Mouse (Mus musculus) NIH3T3 (cell line): ENCODE measurements at regions not wholly inside any gene's neighbourhood (a gene's known extent, or its start where the extent isn't known, plus 50 kb on each side); places are given as distances from the start of the nearest gene placed in this dataset.

Experiments used
- DNase-seq: peaks from one replicate; pipeline ENCODE4 v3.0.0-alpha.2; 2012; ENCODE audit warnings: low read depth

DNA sequence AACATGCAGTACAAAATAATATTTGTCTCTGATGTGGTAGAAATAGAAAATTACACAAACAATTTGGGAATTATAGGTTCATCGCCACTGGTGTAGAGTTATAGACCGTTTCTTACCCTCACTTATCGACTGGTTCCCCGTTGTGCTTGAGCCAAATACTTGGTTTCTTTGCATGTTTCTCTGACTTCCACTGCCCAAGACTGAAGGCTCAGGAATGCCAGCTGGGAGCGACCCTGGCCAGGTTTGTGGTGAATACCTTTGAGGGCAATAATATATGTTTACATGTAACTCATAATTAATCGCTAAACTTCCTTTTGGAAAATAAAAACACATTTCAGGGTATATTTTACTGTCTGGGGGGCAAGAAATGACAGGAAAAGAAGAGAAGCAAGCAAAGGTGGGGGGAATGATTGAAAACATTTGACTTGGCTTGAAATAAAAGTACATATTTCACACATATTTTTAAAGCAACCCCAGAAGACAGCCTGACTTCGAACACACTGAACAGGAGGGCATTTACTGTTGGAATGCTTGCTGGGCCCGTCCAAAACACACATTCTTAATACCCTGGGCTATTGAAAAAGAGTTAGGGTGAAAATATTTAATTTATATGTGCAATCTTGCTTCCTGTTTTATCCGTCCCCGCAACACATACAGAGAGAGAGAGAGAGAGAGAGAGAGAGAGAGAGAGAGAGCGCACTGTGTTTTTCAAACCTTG lies 75.3 kb upstream of the Ccn2 start:
- no peak for DNase-seq

DNA sequence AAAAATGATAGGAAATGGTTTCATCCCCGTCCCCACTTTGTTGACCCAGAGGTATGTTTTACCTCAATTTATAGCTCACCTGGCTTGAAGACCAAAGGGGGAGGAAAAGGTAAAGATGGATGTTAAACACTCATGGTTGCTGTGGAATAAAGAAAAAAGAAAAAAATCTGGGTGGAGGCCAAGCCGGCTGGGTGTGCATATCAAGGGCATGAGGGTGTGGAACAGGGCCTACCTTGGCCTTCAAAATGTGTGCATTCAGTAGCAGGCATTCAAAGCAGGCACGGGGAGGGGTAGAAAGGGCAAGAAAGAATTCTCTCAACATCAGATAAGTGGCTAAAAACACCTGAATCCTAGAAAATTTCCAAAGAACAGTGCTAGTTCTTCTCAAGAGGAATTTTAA lies 74.7 kb upstream of the Ccn2 start:
- no peak for DNase-seq

DNA sequence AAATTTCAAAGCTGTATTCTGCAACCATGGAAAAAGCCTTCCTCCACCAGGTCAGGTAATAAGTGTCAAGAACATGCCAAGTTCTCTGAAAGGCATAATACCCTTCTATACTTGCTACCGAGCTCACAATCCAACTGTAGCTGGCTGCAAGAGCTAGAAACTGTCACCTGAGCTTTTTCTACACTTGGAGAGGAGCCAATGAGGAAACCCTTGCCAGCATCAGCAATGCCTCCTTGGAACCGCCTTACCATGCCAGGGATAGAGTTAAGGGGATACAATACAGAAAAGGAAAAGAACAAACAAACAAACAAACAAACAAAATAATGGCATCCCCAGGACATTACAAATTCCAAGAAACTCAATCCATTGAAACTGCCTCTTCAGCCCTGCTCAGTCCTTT lies 62.5 kb upstream of the Ccn2 start:
- DNase-seq = no peak

DNA sequence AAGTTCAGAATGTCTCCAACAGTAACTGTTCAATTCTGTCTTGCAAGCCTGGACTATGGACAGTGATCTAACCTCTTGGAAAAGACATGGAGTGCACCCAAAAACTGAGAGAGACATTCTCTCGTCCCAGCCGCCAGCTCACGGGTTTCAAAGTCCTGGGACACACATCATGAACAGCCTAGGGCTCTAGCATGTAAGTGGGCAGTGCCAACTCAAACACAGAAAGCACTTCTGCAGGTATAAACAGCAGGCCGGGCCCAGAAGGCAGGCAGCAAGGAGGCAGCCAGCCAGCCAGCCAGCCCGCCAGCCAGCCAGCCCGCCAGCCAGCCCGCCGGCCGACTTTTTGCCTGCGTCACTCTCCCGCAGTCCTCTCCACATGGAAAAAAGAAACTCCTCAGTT lies 60.3 kb upstream of the Ccn2 start:
- DNase-seq = no peak

DNA sequence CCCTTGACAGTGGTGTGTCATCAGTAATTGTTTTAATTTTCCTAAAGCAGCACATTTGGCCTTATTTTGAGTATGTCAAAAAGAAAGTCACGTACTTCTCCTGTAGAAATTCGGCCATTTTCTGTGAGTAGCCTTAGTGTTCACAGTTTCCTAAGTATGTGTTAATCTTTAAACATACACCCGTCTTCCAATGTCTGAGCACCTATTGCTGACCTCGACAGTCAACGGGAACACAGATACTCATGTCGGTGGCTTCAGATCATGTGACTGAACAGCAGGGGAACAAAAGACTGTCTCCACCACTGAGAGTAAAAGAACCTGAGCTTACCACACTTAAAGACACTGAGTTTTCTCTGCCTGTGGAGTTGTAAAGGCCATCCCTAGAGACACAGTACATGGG lies 59.8 kb upstream of the Ccn2 start:
- DNase-seq = no peak

DNA sequence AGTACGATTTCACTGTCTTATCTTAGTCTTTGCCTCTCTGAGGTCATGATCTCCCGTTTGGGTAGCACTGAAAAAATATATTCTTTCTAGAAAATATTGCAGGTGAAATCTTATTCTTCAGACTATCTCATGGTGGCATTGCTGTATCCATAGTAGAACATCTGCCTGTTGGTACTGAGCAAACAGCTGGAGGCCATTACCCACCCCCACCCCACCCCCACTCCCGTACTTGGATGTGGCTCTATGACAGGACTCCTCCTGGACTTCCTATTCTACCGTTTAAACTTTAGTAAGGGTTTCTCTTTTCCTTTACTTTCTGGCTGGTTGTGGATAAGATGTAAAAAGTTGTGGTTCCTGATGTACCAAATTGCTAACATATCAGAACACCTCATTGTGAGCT lies 53.3 kb upstream of the Ccn2 start:
- no peak for DNase-seq
